Mouse (Mus musculus): Measurements from ENCODE around the gene Lgr4.

Lgr4 gene

DNA sequence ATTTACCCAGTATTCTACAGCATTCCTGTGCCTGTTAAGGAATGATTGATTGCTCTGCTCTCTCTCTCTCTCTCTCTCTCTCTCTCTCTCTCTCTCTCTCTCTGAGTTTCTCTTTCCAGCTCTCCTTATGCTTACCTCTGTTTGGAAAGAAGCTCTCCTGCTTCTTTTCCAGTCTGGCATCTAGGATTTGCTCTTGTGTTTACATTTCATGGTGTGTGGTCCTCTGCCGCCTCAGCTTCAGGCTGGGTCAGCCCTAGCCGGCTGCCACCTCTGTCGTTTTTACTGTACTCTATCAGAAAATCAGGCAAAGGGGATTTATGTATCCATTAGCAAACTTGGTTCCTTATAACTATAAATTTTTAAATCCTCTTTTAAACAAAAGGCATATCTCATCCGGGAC is 118.8 kb downstream of the Lgr4 start:
- DNase-seq = no peak

- DNase-seq = no peak
These were observed 119.2 kb downstream of the Lgr4 start for GRCm38 (mm10) chr2:110036665-110037064.

DNA sequence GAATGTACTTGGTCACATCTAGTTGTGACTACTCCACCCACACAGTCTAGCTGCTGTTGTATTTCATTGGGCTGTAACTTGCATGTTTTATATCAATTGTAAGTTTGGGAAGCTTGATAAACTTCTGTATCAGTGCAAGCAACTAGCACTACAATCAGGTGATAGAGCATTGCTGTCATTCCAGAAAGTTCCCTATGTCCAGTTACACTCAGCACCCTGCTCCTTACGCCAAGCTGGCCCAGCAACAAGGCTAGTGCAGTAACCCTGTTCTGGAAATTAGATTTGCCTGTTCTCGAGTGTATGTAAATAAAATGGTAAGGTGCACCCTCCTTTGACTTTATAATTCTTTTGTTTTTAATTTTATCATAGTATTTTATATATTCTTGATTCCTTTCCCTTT is 119.8 kb downstream of the Lgr4 start:
- DNase-seq = no peak

- no peak for DNase-seq
These were observed 120.9 kb downstream of the Lgr4 start for GRCm38 (mm10) chr2:110038341-110038740.

GRCm38 (mm10) chr2:110042861-110043760 is 125.7 kb downstream of the Lgr4 start:
- no peak for DNase-seq

- no peak for DNase-seq
These were observed 141.0 kb downstream of the Lgr4 start for GRCm38 (mm10) chr2:110058424-110058823.

- peak; percentile 11 for DNase-seq
These were observed 145.7 kb downstream of the Lgr4 start for GRCm38 (mm10) chr2:110063131-110063530.
